Mouse (Mus musculus) midbrain, postnatal 0 days (tissue): ENCODE measurements around the gene Fam20a. TPM values are rescaled to one million over a fixed set of nuclear protein-coding genes. Genes with fewer than 3 reads are reported as not detected.
"Not testable (repeated sequence)": the region's sequence is repeated elsewhere in the genome, so short reads cannot be mapped to it uniquely, and the experiment has no call there.

Experiments
- ATAC-seq: fragments of 200-750 bp; cut with Nextera tagmentation; 2 replicates; pipeline ENCODE4 v1.8.0; 2017; ENCODE audit warnings: moderate number of reproducible peaks, mild to moderate bottlenecking, moderate TSS enrichment, moderate library complexity; ENCODE audit not compliant: low FRiP score
- DNase-seq: peaks from one replicate; pipeline ENCODE4 v3.0.0-alpha.2; 2015; ENCODE audit warnings: low spot score
- H3K27ac ChIP-seq: fragments of 300-500 bp; sonication (generic); 2 replicates; pipeline ENCODE4 v1.5.1; 2014; ENCODE audit warnings: low read depth, mild to moderate bottlenecking, low read length, mixed read lengths
- H3K27me3 ChIP-seq: fragments of 300-500 bp; sonication (generic); 2 replicates; pipeline ENCODE4 v1.6.1; 2014; ENCODE audit warnings: low read length, control low read depth, mixed read lengths; ENCODE audit not compliant: insufficient read depth
- H3K36me3 ChIP-seq: fragments of 300-500 bp; sonication (generic); 2 replicates; pipeline ENCODE4 v1.6.1; 2014; ENCODE audit warnings: low read length, control low read depth, mixed read lengths; ENCODE audit not compliant: insufficient read depth
- H3K4me1 ChIP-seq: fragments of 300-500 bp; sonication (generic); 2 replicates; pipeline ENCODE4 v1.6.1; 2014; ENCODE audit warnings: mild to moderate bottlenecking, control low read depth, antibody characterized with exemption, low read length, mixed read lengths; ENCODE audit not compliant: insufficient read depth
- H3K4me2 ChIP-seq: fragments of 300-500 bp; sonication (generic); 2 replicates; pipeline ENCODE4 v1.6.1; 2014; ENCODE audit warnings: low read depth, mild to moderate bottlenecking, low read length, mixed read lengths; ENCODE audit not compliant: poor library complexity, severe bottlenecking
- H3K4me3 ChIP-seq: fragments of 300-500 bp; sonication (generic); 2 replicates; pipeline ENCODE4 v1.5.1; 2014; ENCODE audit warnings: low read depth, mild to moderate bottlenecking, low read length, moderate library complexity
- H3K9ac ChIP-seq: fragments of 300-500 bp; sonication (generic); replicated peaks from 2 replicates; pipeline ENCODE4 v1.6.1; 2014; ENCODE audit warnings: mild to moderate bottlenecking, low read length, moderate library complexity, mixed read lengths; ENCODE audit not compliant: poor library complexity, severe bottlenecking
- H3K9me3 ChIP-seq: fragments of 300-500 bp; sonication (generic); 2 replicates; pipeline ENCODE4 v1.6.1; 2016; ENCODE audit warnings: low read length, control low read depth
- CTCF ChIP-seq: IDR thresholded peaks from 2 replicates; pipeline ENCODE4 v1.5.1; 2016; ENCODE audit warnings: antibody characterized with exemption, mild to moderate bottlenecking
- WGBS: fragments of 180-500 bp; shearing (Covaris S2); extraction: QIAGEN DNeasy Blood & Tissue Kit; methylation state at CpG from one replicate; pipeline ENCODE4 v1.1.7; 2014; 5-methylcytosine and 5-hydroxymethylcytosine counted together
- polyA plus RNA-seq: library from polyadenylated mRNA; unstranded; fragments of >200 nt; fragmentation: Nextera tagmentation; extraction: Ambion mirVana; gene quantifications from 2 replicates; pipeline ENCODE4 v1.2.1, GENCODE M21; 2015
- total RNA-seq: library from RNA; depleted of rRNA; stranded (reverse); fragments of >200 nt; gene quantifications from 2 replicates; pipeline ENCODE4 v1.2.3, GENCODE M21; 2014

The Fam20a gene
- total and polyA plus RNA-seq, 2 experiments from 2014 or later: 6.1 to 8.9 TPM

DNA sequence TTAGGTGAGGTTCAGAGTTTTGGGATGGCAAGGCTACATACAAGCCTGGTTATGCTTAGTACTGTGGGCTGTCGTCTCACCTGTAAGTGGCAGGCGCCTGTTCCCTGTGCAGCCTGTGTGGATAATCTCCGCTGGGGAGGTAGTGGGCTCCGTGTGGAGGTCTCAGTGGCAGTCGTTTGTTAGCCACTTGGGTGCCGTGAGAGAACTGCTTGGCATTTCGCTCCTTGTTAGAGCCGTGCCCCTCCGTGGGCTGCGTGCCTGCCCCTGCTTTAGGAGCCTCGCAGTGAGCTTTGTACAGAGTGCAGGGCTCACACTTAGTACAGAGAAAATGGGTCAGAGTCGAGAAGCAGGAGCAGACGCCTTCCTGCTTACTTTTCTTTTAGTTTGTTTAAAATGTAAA is 57.8 kb downstream of the Fam20a start:
- ATAC-seq (no peak), DNase-seq (no peak)
- Histone ChIP-seq H3K4me3 (no peak overlapping the region), H3K27me3 (no peaks in the 10 kb centered on the region), H3K4me2 (no peak overlapping the region), H3K27ac (no peak overlapping the region), H3K36me3 (peaks cover 74% of the 10 kb centered on the region), H3K9ac (no peak overlapping the region), H3K4me1 (no peaks in the 10 kb centered on the region), H3K9me3 (no peaks in the 10 kb centered on the region)
- WGBS: 90% methylated on average over 13 of the region's 13 CpGs
- TF ChIP-seq CTCF: no peak

DNA sequence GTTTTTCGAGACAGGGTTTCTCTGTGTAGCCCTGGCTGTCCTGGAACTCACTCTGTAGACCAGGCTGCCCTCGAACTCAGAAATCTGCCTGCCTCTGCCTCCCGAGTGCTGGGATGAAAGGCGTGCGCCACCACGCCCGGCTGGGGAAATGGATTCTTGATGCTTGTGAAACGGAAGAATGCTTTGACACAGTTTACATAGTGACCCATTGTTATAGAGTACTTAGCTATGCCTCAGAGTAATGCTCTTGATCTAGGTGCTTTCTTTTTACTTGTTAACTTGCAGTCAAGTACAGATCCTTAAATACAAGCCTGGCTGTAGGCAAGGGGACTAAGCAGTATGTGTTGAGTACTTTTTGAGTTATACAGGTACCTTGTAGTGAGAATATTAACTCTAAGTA is 61.6 kb downstream of the Fam20a start:
- peaks cover 53% of the 10 kb centered on the region for H3K36me3 ChIP-seq
- H3K27ac ChIP-seq, DNase-seq, H3K4me1 ChIP-seq, ATAC-seq, H3K4me3 ChIP-seq, H3K9ac ChIP-seq, H3K9me3 ChIP-seq, H3K4me2 ChIP-seq, H3K27me3 ChIP-seq: not testable (repeated sequence)
- WGBS: 90% methylated on average over 8 of the region's 8 CpGs

DNA sequence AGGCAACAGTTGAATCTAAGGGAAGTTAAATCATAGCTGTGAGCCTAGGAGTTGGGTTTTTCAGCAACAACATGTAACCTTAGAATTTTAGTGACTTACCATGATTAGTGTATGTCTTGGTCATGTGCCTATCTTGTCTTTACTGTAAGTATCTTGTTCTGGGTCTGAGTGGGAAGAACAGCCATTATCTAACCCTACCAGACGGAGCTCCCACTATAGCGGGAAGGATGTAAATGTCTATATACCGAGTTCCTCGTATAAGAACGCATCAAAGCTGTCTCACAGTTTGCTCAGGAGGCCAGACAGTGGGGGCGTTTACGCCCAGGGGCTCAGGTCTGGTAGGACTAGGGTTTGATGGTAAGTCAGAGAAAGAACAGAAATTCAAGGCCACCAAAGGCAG is 65.8 kb downstream of the Fam20a start:
- Histone ChIP-seq H3K9me3 (no peaks in the 10 kb centered on the region), H3K27ac (no peak overlapping the region), H3K27me3 (no peaks in the 10 kb centered on the region), H3K36me3 (peaks cover 32% of the 10 kb centered on the region; the same call in 1 of the 2 replicates), H3K4me1 (peaks cover 16% of the 10 kb centered on the region), H3K4me2 (no peak overlapping the region), H3K9ac (no peak overlapping the region), H3K4me3 (no peak overlapping the region)
- 94% methylated on average over 7 of the region's 7 CpGs for WGBS
- DNase-seq (no peak), ATAC-seq (no peak)
- TF ChIP-seq CTCF: no peak

DNA sequence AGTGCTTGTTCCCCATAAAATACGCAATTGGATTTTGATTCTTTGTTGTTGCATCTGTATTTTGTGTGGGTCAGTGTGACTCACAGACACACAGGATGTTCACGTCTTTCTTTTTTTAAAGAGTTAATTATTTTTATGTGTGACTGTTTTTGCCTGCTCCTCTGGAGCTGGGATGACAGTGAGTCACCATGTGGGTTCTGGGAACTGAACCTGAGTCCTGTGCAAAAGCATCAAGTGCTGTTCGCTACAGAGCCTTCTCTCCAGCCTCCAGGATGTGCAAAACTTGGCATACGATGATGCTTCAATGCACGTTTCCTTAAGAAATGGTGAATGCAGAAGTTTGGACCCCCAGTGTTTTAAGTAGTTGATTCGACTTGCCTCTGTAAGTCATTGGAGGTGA is 67.5 kb downstream of the Fam20a start:
- Histone ChIP-seq H3K9me3 (no peaks in the 10 kb centered on the region), H3K4me1 (peaks cover 18% of the 10 kb centered on the region), H3K9ac (no peak overlapping the region), H3K4me2 (no peak overlapping the region), H3K27me3 (no peaks in the 10 kb centered on the region), H3K27ac (no peak overlapping the region), H3K4me3 (no peak overlapping the region), H3K36me3 (peaks cover 19% of the 10 kb centered on the region; the same call in 1 of the 2 replicates)
- DNase-seq (no peak), ATAC-seq (no peak)
- 89% methylated on average over 6 of the region's 6 CpGs for WGBS
- TF ChIP-seq CTCF: no peak

DNA sequence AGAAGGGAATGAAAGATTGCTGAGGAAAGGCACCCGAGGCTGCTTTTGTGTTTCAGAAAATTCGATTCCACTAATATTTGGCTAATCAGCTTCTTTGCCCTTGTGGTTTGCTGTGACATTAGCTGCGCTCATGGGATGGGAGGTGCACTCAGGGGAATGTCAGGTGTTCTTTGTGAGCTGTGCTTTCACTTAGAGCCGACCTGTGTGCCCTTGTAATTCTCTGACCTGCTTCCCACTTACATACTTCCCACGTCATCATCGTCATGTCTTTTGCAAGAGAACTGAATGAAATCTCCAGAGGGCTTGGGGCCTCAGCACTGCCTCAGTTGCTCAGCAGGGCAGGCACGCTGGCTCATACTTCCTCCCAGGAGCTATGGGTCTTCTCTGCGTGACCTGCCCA is 68.9 kb downstream of the Fam20a start:
- Histone ChIP-seq H3K4me1 (peaks cover 29% of the 10 kb centered on the region), H3K27me3 (no peaks in the 10 kb centered on the region), H3K9me3 (no peaks in the 10 kb centered on the region), H3K4me3 (peak overlapping the region; percentile 97; the same call in 1 of the 2 replicates), H3K36me3 (peaks cover 19% of the 10 kb centered on the region; the same call in 1 of the 2 replicates), H3K4me2 (peak overlapping the region; percentile 69), H3K27ac (no peak overlapping the region), H3K9ac (no peak overlapping the region; the same call in 1 of the 2 replicates)
- ATAC-seq (no peak), DNase-seq (no peak)
- no peak for TF ChIP-seq CTCF
- 57% methylated on average over 8 of the region's 8 CpGs for WGBS

DNA sequence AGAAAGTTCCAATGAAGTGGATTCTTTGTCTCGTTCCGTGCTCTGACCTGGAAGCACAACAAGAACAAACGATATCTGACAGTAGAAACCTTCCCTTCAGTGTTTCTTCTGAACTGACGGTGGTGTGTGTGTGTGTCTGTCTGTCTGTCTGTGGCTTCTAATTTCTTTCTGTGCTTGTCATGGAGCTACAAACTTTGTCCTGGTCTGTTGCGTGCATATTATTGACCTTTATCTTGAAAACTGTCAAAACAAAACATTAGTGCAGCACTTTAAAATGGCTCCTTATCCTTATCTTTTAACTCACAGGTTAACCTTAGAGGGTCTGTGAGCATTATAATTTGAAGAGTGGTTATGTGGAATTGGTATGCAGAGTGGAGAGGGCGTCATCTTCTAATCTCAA is 69.6 kb downstream of the Fam20a start:
- ATAC-seq: no peak
- Histone ChIP-seq H3K36me3 (peaks cover 19% of the 10 kb centered on the region; the same call in 1 of the 2 replicates), H3K27me3 (no peaks in the 10 kb centered on the region), H3K4me2 (peak overlapping the region; percentile 69), H3K4me1 (peaks cover 29% of the 10 kb centered on the region), H3K9ac (peak overlapping the region; percentile 97), H3K9me3 (no peaks in the 10 kb centered on the region), H3K4me3 (peak overlapping the region; percentile 97), H3K27ac (no peak overlapping the region)
- DNase-seq: no peak
- TF ChIP-seq CTCF: no peak
- 42% methylated on average over 6 of the region's 6 CpGs for WGBS
